Mouse (Mus musculus) 3T3-L1 (cell line): ENCODE measurements around the gene Glp1r.

Experiments
- DNase-seq: peaks from one replicate; pipeline ENCODE4 v3.0.0-alpha.2; 2015; ENCODE audit warnings: low read depth, low spot score

Glp1r gene

DNA sequence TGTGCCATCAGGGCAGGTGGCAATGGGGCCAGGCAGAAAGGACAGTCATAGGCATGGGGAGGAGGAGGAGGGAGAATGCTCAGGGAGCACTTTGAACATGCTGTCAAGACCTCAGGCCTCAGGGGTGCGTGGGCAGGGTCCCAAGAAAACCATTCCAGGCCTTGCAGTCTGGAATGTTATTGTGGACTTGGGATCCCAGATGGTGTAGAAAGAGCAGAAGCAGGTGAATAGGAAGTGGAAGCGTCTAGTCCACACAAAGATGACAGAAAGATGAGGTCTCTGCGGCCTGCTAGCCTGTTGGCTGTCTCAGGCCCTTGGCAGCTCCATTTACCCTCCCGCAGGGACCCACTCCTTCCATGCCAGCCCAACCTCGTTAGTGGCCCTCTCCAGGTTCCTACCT lies 10.9 kb downstream of the Glp1r start:
- no peak for DNase-seq

DNA sequence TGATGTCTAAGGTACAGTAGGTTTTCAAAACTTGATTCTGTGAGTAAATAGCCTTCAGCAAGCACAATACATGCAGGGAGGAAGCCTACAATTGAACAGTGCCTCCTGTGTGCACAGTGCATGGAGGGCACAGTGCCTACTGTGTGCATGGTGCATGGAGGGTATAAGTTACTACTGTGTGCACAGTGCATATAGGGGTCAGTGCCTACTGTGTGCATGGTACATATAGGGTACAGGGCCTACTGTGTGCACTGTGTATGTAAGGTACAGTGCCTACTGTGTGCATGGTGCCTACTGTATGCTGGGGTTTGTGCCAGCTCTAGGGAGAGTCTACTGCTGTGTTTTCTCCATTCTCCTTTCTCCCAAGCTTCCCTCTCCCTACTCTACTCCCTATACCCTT lies 12.6 kb downstream of the Glp1r start:
- DNase-seq: no peak

DNA sequence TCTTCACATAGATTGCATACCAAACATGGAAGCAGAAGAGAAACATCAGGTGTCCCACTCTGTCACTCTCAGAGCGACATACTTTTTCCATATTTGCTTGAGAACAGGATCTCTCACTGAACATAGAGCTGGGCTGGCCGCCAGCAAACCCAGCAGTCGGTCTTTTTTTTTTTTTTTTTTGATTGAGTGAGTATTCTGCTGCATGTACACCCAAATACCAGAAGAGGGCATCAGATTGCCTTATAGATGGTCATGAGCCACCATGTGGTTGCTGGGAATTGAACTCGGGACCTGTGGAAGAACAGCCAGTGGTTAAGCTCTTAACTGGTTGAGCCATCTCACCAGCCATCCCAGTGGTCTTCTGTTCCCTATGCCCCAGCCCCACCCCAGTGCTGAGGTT lies 21.9 kb downstream of the Glp1r start:
- peak; percentile 36 for DNase-seq

DNA sequence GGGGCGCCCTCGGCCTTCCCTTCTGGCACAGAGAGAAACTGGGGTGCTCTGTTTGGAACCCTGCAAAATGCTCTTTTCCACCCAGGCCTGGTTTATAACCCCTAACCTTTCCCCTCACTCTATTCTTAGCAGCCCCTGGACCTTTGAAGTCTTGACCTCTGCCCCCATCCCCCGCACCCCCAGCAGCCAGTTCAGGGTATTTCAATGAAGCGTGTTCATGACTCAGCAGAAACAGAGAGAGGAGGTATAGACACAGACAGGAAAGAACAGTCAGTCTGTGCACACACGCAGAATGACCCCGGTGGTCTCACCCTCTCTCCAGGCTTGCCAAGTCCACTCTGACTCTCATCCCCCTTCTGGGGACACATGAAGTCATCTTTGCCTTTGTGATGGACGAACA lies 29.2 kb downstream of the Glp1r start:
- no peak for DNase-seq

DNA sequence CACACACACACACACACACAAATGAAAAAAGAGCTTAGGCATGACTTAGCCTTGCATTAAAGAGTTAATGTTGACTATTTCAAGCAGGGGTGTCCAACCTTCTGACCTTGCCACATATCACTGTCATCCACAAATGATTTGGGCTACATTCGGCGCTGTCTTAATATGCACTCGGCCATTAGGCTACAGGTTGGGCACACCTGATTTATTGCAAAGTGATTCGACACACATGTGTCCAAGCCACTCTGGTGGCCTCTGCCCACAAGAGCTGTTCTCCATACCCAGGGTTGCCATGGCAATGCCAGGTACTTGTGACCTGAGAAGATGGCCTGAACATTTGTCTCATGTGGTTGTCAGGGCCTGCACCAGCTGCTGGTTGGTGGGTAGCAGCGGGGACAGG lies 31.2 kb downstream of the Glp1r start:
- DNase-seq: no peak

DNA sequence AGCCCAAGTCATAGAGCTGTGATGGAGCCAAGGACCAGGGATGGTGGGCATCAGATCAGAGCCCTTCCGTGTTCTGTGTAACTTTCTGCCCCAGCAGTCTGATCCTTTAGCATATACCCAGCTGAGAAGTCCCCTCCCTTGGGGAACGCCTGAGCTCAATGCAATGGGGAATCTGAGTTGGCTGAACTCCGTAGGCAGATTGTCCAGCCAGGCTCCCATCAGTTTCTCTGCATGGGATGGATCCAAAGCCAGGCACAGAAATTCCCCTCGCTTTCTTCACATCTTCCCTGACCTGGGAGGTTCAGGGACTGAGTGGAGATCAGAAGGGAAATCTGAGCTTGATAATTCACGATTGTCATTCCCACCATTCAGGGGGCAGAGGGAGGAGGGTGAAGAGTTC lies 33.7 kb downstream of the Glp1r start:
- DNase-seq: no peak

DNA sequence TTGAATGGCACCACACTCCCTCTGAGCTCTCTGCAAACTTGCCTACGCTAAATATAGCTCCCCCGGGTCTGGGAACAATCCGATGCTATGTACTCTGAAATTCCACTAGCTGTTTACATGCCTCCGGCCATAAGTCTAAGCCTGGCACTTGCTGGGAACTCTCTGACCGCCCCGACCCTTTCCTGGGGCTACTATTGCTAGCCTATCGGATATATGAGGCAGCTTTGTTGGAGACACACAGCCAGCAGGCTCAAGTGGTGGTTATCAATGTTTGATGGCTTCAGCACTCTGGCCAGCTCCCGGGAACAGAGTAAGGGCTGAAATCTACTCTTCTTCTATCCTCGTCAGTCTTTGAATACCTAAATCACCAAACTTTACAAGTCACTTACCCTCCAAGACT lies 36.9 kb downstream of the Glp1r start:
- peak; percentile 15 for DNase-seq

DNA sequence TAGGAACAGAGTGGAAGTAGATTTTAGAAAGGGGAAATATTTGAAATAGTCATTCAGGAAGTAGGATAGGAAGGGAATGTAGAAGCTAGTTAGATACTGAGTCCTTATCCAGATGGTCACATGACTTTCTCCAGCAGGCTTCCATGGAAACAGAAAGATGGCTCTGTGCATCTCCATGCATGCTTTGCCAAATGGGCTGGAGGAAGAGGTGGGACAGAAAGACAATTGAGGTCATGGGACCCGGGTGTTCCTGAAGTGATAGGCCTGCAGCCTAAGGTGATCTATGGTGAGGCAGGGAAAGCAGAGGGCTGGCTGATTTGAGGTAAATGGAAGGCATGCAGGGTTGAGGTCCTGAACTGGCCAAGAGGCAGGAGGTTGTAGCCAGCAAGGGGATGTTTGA lies 46.8 kb downstream of the Glp1r start:
- no peak for DNase-seq

DNA sequence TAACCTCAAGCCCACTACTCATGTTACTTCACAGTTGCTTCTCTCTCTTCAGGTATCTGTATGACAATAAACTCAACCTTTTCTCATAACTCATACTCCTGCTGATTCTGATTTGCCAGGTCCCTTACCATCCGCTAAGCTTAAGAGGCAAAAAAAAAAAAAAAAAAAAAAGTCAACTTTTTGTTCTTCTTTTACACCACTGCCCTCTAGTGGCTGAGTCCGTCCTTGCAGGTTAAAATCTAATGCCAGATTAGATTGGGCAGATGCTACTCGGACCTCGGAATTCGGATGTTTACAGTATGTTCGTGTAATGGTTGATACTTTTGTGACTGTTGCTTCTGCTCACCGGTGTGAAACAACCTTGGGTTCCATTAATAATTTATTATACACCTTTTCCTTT lies 49.2 kb downstream of the Glp1r start:
- peak; percentile 81 for DNase-seq

DNA sequence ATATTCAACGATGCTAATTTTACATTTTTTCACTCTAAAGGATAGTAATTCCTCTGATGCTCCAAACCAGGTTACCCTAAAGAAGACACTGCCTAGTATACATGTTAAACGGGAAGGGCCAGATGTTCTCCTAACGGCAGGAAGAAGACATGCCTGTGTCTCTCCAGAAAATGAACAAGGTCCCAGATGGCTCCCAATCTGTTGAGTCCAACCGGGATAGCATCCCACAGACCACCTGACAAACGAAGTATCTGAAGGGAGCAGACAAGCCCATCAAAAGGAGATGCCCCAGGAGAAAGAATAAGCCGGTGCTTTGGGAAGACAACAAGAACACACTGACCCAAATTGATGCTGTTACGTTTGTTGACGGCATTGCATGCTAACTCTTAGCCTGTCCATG lies 50.0 kb downstream of the Glp1r start:
- no peak for DNase-seq

DNA sequence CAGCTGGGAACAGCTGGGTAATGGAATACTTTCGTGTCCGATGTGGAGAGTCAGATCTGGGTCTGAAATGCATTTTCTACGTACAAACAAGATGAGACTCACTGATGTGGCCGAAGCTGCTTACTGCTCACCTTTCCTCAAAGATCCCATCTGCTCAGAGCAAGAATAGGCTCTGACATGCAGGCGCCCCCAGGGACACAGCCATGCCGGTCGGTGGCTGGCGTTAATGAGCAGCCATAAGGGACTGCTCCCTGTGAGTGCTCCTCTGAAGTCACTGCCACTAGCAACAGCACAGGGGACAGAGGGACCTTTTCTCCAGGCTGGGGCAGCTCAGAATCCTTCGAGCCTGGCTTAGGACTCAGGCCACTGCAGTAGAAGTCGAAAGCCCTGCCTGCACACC lies 52.7 kb downstream of the Glp1r start, which contains the start of gene Umodl1:
Gene Umodl1 (plus strand): TSS at position 301 of the 400 bp plus-strand sequence.
- no peak for DNase-seq

DNA sequence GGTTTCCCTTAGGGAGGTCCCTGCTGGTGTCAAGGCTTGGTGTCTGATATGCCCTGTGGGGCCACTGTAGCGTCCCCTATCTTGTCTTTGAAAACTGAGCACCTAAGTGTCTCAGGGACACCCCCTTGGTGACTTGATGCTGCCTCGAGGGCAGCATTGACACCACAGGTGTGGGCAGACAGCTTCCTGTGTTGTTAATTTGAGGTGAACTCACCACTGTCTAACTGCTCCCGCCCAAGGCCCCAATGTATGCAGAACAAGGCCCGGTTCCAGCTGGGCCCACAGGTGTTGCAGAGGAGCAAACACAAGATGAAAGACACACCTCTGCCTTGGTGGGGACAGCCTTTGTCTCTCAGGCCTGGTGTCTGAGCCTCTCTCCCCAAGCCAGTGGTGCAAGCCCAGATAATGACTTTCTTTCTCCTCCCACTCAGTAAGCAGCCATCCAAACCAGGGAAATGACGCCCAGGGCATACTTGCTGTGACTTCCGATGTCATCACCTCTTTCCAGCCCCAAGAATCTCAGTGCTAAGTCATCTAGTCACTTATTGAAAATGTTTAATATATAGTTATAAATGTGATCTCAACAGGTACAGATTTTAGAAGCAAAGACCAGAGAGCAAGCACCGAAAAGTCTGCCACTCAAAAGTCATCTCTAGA lies 60.4 kb downstream of the Glp1r start:
- DNase-seq: no peak

DNA sequence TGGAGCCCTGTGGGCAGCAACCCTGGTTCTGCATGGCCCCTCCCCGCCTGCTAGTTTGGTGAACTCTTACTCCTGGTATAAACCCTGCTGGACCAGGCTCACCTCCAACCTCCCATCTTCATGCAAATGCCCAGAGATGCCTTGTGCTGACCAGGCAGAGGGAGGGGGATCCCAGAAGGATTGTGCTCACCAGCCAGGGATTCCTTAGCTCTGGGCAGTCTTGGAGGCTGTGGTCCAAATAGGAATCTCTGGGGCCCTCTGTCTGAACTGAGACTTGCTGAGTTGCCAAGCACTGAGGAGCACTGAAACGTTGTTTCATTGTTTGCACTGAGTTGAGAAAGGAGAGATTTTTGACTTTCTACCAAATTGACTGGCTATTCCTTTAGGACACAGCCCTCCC lies 61.3 kb downstream of the Glp1r start:
- DNase-seq: no peak

DNA sequence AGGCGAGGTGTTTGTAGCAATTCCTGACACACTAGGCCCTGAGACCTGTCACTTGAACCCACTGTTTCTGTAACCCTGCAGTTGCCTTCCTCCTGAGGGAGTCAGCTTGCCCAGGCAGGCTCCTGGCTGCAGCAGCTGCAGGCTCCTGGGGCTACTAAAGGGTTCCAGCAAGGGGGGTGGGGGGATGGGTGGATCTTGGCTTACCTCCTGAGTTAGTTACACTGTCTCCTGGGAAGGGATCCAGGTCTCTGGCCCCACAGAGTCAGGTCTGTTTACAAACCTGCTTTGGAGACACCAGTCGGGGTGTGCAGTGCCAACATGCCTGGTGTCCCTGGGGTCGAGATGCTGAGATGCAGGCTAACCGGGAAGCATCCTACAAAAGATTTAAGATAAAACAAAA lies 68.4 kb downstream of the Glp1r start:
- no peak for DNase-seq

DNA sequence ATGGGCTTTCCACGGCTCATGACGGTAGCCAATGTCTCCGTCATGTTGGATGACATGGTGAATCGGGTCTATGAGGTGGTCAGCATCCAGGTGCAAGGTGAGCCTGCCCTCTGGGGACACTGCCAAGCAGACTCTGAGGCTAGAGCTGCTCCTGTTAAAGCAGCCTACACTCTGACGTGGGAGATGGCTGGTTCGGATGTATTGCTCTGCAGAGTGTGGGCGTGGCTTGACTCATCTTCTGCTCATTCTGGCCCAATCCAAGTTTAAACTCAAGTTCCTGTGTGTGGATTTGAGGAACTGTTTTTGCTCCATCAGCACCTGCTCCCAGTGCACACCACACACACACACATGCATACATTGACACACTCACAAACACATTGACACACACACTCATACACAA lies 70.3 kb downstream of the Glp1r start:
- DNase-seq: no peak

DNA sequence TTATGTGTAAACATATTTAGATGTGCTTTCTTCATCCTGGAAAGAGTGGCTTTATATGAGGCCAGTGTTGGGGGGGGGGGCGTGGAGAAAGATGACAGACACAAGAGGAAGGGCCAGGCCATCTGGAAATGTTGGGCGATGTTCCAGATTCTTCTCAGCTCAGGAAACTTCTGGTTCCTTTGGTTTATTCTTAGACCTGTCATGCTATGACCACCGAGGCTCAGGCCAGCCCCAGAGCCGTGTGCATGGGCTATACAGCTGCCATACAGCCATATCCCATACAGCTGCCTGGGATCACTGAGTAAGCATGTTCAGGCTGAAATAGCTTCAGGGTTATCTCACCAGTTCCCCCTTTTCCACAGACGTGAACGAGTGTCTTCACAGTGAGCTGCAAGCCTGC lies 71.7 kb downstream of the Glp1r start:
- DNase-seq: no peak

DNA sequence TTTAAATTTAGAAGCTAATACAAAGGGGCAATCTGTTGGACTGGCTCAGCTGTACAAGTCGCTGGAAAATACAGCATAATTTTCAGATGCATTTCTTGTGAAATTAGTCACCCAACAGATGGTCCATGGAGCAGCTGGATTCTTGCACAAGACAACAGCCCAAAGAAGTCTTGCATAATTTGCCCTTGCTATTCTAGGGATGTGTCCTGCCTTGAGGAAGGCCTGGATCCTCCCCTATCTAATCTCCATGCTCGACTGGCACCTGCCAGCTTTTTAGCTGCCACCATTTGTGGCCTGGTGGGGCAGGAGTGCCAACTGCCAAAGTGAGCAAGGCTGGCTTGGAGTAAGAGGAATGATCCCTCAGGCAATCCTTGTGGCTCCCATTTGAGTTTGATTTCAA lies 75.7 kb downstream of the Glp1r start:
- DNase-seq: no peak

DNA sequence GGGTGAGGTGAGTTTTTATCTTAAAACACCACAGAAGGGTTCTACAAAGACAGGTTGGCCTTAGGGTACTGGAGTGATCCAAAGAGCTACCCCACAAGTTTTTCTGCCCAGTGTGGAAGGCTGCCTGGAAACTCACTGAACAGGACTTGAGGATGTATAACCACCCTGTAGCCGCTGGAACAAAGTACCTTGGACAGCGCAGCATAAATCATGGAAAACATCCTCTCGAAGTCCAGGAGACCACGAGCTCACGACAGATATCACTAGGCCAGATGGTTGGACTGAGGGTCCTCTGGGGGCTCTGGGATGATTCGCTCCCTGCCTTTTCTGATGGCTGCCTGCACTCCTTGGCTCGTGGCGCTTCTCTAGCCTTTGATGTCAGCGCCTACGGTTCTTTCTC lies 76.9 kb downstream of the Glp1r start:
- DNase-seq: peak; percentile 4

DNA sequence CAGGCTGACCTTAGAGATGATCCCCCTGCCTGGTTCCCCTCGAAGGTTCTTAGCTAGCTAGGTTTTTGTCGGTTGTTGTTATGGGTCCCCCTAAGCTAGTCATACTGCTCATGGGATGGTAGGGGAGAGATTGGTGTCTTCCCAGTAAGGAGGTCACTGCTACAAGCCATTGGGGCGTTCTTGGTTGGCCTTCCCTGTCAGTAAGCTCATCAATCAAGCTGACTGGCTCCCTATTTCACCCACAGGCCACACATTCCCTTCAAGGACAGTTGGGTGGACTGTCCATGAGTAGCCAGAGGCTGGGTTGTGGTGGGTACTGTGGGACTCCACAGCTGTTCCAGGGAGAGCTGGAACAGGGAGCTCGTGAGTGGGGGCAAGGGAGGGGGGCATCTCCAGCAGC lies 81.9 kb downstream of the Glp1r start:
- DNase-seq: no peak

DNA sequence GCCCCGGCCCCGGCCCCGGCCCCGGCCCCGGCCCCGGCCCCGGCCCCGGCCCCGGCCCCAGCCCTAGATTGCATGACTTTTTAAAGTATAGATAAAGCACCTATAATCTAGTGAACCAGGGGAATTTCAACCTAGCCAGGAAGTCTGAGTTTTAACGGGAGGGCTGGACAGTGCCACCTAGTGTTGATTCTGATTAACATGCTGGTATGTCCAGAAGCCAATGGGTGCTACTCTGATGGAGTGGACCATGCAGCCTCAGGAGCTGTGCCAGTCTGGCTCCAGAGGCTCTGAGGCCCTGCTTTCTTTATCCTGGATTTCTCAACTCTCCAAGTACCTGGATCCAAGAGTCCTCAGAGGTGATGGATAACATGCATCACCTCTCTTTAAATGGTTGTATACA lies 88.6 kb downstream of the Glp1r start:
- peak; percentile 50 for DNase-seq
